Mouse (Mus musculus) kidney, adult 2 months (tissue): Measurements from ENCODE around the gene Fezf2.

Source experiments
- CTCF ChIP-seq: fragments of 200-500 bp; conservative IDR thresholded peaks from 2 replicates; pipeline ENCODE4 v1.5.1; 2011; ENCODE audit warnings: low read depth, mild to moderate bottlenecking, control low read depth, low read length, moderate library complexity, mixed read lengths; ENCODE audit not compliant: insufficient read depth, insufficient read length
- POLR2A ChIP-seq: fragments of 200-500 bp; IDR thresholded peaks from one replicate; pipeline ENCODE4 v1.6.1; 2011; ENCODE audit warnings: low read depth, low read length, control low read depth

- TF ChIP-seq CTCF (no peak), POLR2A (no peak)
Observed at GRCm38 (mm10) chr14:12348089-12348488, at the start of gene Fezf2.
